Mouse (Mus musculus) limb, embryonic 11.5 days (tissue): ENCODE results near the gene Sepsecs. TPM values are rescaled to one million over a fixed set of nuclear protein-coding genes. Genes with fewer than 3 reads are reported as not detected.

Source experiments
- ATAC-seq: fragments of 200-750 bp; cut with Nextera tagmentation; 2 replicates; pipeline ENCODE4 v1.8.0; 2017; ENCODE audit warnings: low read depth; ENCODE audit not compliant: insufficient number of reproducible peaks, low FRiP score, low TSS enrichment
- DNase-seq: peaks from one replicate; pipeline ENCODE4 v3.0.0-alpha.2; 2015; ENCODE audit warnings: low spot score
- H3K27ac ChIP-seq: fragments of 300-500 bp; sonication (generic); replicated peaks from 2 replicates; pipeline ENCODE4 v1.5.1; 2014; ENCODE audit warnings: low read depth, mild to moderate bottlenecking, low read length
- H3K27me3 ChIP-seq: fragments of 300-500 bp; sonication (generic); 2 replicates; pipeline ENCODE4 v1.6.1; 2014; ENCODE audit warnings: mild to moderate bottlenecking, low read length, mixed read lengths; ENCODE audit not compliant: control insufficient read depth, insufficient read depth
- H3K36me3 ChIP-seq: fragments of 300-500 bp; sonication (generic); 2 replicates; pipeline ENCODE4 v1.6.1; 2014; ENCODE audit warnings: mild to moderate bottlenecking, low read length, moderate library complexity, mixed read lengths; ENCODE audit not compliant: control insufficient read depth, insufficient read depth
- H3K4me1 ChIP-seq: fragments of 300-500 bp; sonication (generic); 2 replicates; pipeline ENCODE4 v1.6.1; 2014; ENCODE audit warnings: low read length, mixed read lengths; ENCODE audit not compliant: control insufficient read depth, insufficient read depth
- H3K4me2 ChIP-seq: fragments of 300-500 bp; sonication (generic); 2 replicates; pipeline ENCODE4 v1.6.1; 2014; ENCODE audit warnings: low read depth, mild to moderate bottlenecking, moderate library complexity; ENCODE audit not compliant: severe bottlenecking
- H3K4me3 ChIP-seq: fragments of 300-500 bp; sonication (generic); 2 replicates; pipeline ENCODE4 v1.5.1; 2014; ENCODE audit warnings: low read depth, low read length
- H3K9ac ChIP-seq: fragments of 300-500 bp; sonication (generic); 2 replicates; pipeline ENCODE4 v1.6.1; 2014; ENCODE audit warnings: mild to moderate bottlenecking, low read length
- H3K9me3 ChIP-seq: fragments of 300-500 bp; sonication (generic); 2 replicates; pipeline ENCODE4 v1.6.1; 2016; ENCODE audit warnings: low read length; ENCODE audit not compliant: control insufficient read depth
- WGBS: fragments of 180-500 bp; shearing (Covaris S2); extraction: QIAGEN DNeasy Blood & Tissue Kit; methylation state at CpG from one replicate; pipeline ENCODE4 v1.1.7; 2014; 5-methylcytosine and 5-hydroxymethylcytosine counted together
- polyA plus RNA-seq: library from polyadenylated mRNA; unstranded; fragments of >200 nt; fragmentation: Nextera tagmentation; extraction: Ambion mirVana; gene quantifications from 2 replicates; pipeline ENCODE4 v1.2.1, GENCODE M21; 2014

Gene Sepsecs
- polyA plus RNA-seq, 1 experiment from 2014 or later: 6.4 TPM

GRCm38 (mm10) chr5:52609672-52610071 lies 59.8 kb downstream of the Sepsecs start:
- H3K27ac ChIP-seq: no peak overlapping the region

GRCm38 (mm10) chr5:52604582-52605041 lies 64.9 kb downstream of the Sepsecs start:
- H3K4me3 ChIP-seq: no peak overlapping the region
- H3K36me3 ChIP-seq: no peaks in the 10 kb centered on the region
- WGBS: 25% methylated on average over 6 of the region's 6 CpGs
- H3K9me3 ChIP-seq: no peaks in the 10 kb centered on the region
- H3K4me2 ChIP-seq: no peak overlapping the region
- no peak overlapping the region for H3K9ac ChIP-seq
- 0 out of 2 replicates have a peak, but pooled peaks cover 10% of the 10 kb centered on the region for H3K4me1 ChIP-seq
- DNase-seq (peak; percentile 46), ATAC-seq (peak; percentile 69)
- no peak overlapping the region for H3K27ac ChIP-seq
- H3K27me3 ChIP-seq: no peaks in the 10 kb centered on the region

More at GRCm38 (mm10) chr5:52609672-52610071, 59.8 kb downstream of the Sepsecs start:
- no peak overlapping the region for H3K9ac ChIP-seq
- DNase-seq (no peak), ATAC-seq (no peak)
- 84% methylated on average over 10 of the region's 10 CpGs for WGBS
- H3K4me2 ChIP-seq: no peak overlapping the region
- 0 out of 2 replicates have a peak, but pooled peaks cover 2% of the 10 kb centered on the region for H3K4me1 ChIP-seq
- no peak overlapping the region for H3K4me3 ChIP-seq
- H3K27me3 ChIP-seq: no peaks in the 10 kb centered on the region
- H3K9me3 ChIP-seq: no peaks in the 10 kb centered on the region
- no peaks in the 10 kb centered on the region for H3K36me3 ChIP-seq

GRCm38 (mm10) chr5:52590612-52591011 lies 78.9 kb downstream of the Sepsecs start:
- H3K4me3 ChIP-seq: no peak overlapping the region
- WGBS: 87% methylated on average over 9 of the region's 9 CpGs
- DNase-seq (no peak), ATAC-seq (no peak)
- H3K27me3 ChIP-seq: no peaks in the 10 kb centered on the region
- no peaks in the 10 kb centered on the region for H3K36me3 ChIP-seq
- H3K9ac ChIP-seq: no peak overlapping the region
- H3K4me2 ChIP-seq: no peak overlapping the region
- H3K9me3 ChIP-seq: no peaks in the 10 kb centered on the region
- H3K27ac ChIP-seq: no peak overlapping the region
- H3K4me1 ChIP-seq: no peaks in the 10 kb centered on the region

Other genes starting within 250 kb of the Sepsecs start
- gene Ccdc149, start 198.2 kb downstream of the Sepsecs start, polyA plus RNA-seq: 0.68 and 0.98 TPM in 2 replicates
- gene Lgi2, start 103.2 kb downstream of the Sepsecs start, polyA plus RNA-seq: 0.79 and 1.2 TPM in 2 replicates
- gene Pi4k2b, start 71.9 kb upstream of the Sepsecs start, polyA plus RNA-seq: 22.8 TPM in 2 replicates
- 23.6 and 23.7 TPM in 2 replicates for gene Zcchc4, start 105.7 kb upstream of the Sepsecs start, polyA plus RNA-seq
- 129 and 133 TPM in 2 replicates for gene Anapc4, start 164.3 kb upstream of the Sepsecs start, polyA plus RNA-seq